Mouse (Mus musculus): ENCODE measurements around the gene Nomo1. TPM values are rescaled to one million over a fixed set of nuclear protein-coding genes. Genes with fewer than 3 reads are reported as not detected.

Nomo1 gene
- polyA plus RNA-seq, 1 experiment from 2014 or later: 29.3 TPM

DNA sequence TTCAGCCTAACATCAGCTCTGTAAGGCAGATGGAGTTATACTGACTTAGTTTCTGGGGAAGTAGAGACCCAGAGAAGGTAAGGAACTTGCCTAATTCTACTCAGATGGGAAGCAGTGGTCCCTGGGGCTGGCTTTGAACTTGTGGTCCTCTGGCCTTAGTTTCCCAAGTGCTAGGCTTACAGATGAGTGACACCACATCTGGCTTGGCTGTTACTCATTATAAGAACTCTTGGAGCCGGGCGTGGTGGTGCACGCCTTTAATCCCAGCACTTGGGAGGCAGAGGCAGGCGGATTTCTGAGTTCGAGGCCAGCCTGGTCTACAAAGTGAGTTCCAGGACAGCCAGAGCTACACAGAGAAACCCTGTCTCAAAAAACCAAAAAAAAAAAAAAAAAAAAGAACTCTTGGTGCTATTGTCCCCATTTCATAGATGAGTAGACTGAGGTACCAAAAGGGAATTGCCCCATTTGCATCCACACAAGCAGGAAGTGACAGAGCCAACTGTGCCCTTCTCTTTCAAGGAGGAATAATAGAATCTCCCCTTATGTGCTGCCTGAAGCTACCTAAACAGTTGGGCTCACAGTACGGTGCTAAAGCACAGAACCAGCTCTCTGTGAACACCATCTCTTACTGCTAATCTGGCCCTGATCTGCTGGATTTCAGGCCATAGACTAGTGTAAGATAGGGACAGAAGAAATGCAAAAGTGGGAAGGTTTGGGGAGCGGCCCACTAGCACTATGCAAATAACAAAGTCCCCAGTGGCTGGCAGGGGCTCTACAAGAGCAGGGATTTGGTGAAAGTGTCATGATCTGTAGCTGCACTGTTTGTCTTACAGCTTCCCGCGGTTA lies 4.0 kb upstream of the Nomo1 start:
- no peak for DNase-seq (ENCODE audit: low spot score)
- Histone ChIP-seq H3K27ac (0 out of 2 replicates have a peak overlapping the region, but pooled peaks have one; percentile 67), H3K27me3 (ENCODE audit: insufficient read depth, poor library complexity, severe bottlenecking) (no peaks in the 10 kb centered on the region), H3K4me3 (peak overlapping the region; percentile 14), H3K9me3 (no peaks in the 10 kb centered on the region), H3K36me3 (no peaks in the 10 kb centered on the region), H3K4me1 (replicated peaks) (peaks cover 21% of the 10 kb centered on the region)
- 65% methylated on average over 9 of the region's 9 CpGs for WGBS

DNA sequence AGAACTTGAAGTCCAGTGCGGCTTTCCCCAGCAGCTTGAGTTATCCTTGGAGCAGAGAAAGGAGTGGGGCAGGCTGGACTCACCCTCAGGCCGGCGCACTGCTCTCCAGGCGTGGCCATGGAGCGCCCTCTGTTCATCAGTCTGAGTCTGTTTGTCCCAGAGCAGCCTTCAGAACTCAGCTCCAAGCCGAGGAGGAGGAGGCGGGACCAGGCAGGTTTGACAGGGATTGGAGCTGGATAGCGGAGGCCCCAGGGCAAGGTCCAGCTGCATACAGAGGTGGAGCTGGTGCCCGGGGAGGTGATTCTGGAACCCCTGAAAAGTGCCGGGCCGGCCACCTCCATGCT lies 3.4 kb upstream of the Nomo1 start, which contains the start of gene Abcc6:
Gene Abcc6, minus strand, starts transcription at position 158 of the 344 bp plus-strand sequence.
- Histone ChIP-seq H3K9me3 (no peaks in the 10 kb centered on the region), H3K4me3 (peak within 1 kb of the TSS; percentile 14), H3K36me3 (no peaks in the 10 kb centered on the region), H3K4me1 (replicated peaks) (peaks cover 27% of the 10 kb centered on the region), H3K27ac (peak within 1 kb of the TSS; percentile 67; the same call in 1 of the 2 replicates), H3K27me3 (ENCODE audit: insufficient read depth, poor library complexity, severe bottlenecking) (no peaks in the 10 kb centered on the region)
- peak; percentile 34 for DNase-seq (ENCODE audit: low spot score)
- 9% methylated on average over 11 of the region's 11 CpGs for WGBS

DNA sequence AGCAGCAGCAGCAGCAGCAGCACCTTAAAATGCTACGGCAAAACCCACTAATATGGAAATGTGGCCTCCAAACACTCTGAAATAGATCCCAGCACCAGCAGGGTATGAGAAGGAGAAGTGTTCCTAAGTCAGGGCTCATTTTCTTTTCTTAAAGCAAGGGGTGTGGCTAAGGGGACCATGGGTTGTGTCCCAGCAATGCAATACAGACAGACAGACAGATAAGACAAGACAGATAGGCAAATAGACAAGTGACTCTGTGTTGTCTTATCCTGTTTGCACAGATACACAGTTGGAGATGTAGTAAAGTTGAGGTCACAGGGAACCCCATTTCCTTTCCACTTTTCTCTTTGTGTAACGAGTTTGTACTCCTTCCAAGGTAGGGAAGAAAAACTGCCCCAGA lies 2.4 kb upstream of the Nomo1 start:
- no peaks in the 10 kb centered on the region for H3K27me3 ChIP-seq (ENCODE audit: insufficient read depth, poor library complexity, severe bottlenecking)
- DNase-seq (ENCODE audit: low spot score): no peak
- no peaks in the 10 kb centered on the region for H3K9me3 ChIP-seq
- no peak overlapping the region for H3K27ac ChIP-seq
- no peak overlapping the region for H3K4me3 ChIP-seq
- 86% methylated on average over 2 of the region's 2 CpGs for WGBS
- no peaks in the 10 kb centered on the region for H3K36me3 ChIP-seq
- peaks cover 27% of the 10 kb centered on the region for H3K4me1 ChIP-seq (replicated peaks)

DNA sequence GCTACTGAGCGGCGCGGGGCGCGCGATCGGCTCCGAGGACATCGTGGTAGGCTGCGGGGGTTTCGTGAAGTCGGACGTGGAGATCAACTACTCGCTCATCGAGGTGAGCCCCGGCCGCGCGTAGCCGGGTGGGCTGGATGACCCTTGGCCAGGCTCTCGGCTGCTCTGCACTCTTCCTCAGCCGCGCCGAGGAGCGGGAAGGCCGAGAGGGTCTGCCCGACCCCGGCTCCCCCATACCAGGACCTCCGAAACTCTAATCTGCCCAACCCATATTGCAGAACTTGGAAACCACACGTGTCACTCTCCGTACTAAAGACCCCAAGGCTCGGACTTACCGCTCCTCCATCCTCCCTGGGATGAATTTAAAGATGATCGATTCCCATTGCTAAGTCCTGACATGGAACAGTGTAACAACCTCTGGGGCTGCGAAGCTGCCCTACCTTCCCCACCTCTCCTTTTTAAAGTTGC lies 406 bp downstream of the Nomo1 start:
- Histone ChIP-seq H3K9me3 (no peaks in the 10 kb centered on the region), H3K27ac (peak overlapping the region; percentile 84)
- under 1% methylated on average over 35 of the region's 35 CpGs for whole genome bisulfite sequencing

DNA sequence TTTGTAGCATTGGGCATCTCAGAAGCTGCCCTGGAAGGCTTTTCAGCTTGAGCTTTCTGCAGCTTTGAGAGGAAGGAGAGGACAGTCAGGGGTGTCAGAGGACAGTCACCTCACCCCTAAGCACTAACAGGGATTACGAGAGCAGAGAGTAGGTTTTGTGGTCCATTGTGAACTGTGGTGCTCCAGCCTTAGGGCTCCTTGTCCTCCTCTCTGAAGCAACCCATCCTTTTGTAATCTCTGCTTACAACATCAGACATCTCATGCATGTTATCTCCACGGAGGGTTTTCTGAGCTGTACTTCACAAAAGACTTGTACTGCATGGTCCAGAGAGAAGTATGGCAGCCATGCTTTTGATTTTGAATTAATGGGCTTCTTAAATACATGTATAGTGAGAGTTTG lies 1.5 kb downstream of the Nomo1 start:
- 79% methylated on average over 2 of the region's 2 CpGs for WGBS
- peak overlapping the region; percentile 66 for H3K4me3 ChIP-seq

More for the DNA sequence above, 406 bp downstream of the Nomo1 start:
- no peaks in the 10 kb centered on the region for H3K27me3 ChIP-seq (ENCODE audit: insufficient read depth, poor library complexity, severe bottlenecking)
- DNase-seq (ENCODE audit: low spot score): no peak
- H3K4me3 ChIP-seq: peak overlapping the region; percentile 66
- H3K4me1 ChIP-seq (replicated peaks): peaks cover 27% of the 10 kb centered on the region
- H3K36me3 ChIP-seq: peaks cover 16% of the 10 kb centered on the region

DNA sequence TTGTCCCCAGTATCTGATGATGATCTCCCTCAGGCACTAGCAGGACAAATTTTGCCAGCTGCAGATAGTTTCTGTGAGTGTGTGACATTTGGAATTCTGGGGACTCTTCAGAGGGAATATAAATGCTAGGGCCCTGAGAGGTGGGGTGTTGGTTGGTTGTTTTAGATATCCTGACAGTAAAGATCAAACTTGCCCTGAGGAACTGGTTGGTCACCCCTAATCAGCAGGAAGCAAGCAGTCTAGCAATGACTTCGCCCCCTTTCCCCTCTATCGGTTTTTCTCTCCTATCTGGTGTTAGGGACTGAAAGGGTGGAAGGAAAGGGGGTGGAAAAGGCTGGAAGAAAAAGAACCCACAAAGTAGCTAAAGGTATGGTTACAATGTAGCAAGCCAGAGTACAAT lies 2.0 kb downstream of the Nomo1 start:
- no peak for DNase-seq (ENCODE audit: low spot score)
- Histone ChIP-seq H3K4me1 (replicated peaks) (peaks cover 19% of the 10 kb centered on the region), H3K4me3 (no peak overlapping the region), H3K9me3 (no peaks in the 10 kb centered on the region), H3K27me3 (ENCODE audit: insufficient read depth, poor library complexity, severe bottlenecking) (no peaks in the 10 kb centered on the region), H3K27ac (no peak overlapping the region), H3K36me3 (peaks cover 31% of the 10 kb centered on the region)
- 89% methylated on average over 2 of the region's 2 CpGs for WGBS

More for the DNA sequence above, 1.5 kb downstream of the Nomo1 start:
- H3K27me3 ChIP-seq (ENCODE audit: insufficient read depth, poor library complexity, severe bottlenecking): no peaks in the 10 kb centered on the region
- no peak for DNase-seq (ENCODE audit: low spot score)
- no peak overlapping the region for H3K27ac ChIP-seq
- peaks cover 26% of the 10 kb centered on the region for H3K36me3 ChIP-seq
- H3K9me3 ChIP-seq: no peaks in the 10 kb centered on the region
- H3K4me1 ChIP-seq (replicated peaks): peaks cover 24% of the 10 kb centered on the region

DNA sequence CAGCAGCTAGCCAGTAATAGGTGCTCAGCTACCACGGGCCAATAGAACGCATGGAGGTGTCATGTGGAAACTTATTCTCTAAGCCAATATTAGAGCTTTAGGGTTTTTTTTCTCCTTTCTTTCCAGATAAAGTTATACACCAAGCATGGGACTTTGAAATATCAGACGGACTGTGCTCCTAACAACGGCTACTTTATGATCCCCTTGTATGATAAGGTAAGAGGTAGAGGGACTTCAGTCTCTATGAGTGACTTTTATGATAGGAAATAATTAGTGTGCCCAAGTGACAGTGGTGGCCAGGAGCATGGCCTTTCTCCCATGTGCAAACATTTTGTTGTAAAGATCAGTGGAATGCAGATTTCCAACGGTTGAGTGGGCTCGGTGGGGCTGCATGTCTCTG lies 3.9 kb downstream of the Nomo1 start:
- 95% methylated on average over 6 of the region's 6 CpGs for WGBS
- no peaks in the 10 kb centered on the region for H3K9me3 ChIP-seq
- no peak for DNase-seq (ENCODE audit: low spot score)

DNA sequence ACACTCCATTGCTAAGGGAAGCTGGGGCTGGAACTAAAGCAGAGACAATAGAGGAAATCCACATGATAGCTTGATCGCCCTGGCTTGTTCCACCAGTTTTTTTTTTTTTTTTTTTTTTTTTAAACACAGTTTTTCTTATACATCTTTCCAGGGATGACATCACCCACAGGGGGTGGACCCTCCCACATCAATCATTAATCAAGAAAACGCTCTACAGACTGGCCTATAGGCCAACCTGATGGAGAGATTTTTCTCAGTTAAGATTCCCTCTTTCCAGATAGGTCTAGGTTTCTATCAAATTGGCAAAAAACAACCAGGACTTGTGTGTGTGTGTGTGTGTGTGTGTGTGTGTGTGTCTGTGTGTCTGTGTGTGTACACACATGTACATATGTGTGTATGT lies 6.4 kb downstream of the Nomo1 start:
- DNase-seq (ENCODE audit: low spot score): no peak
- Histone ChIP-seq H3K27me3 (ENCODE audit: insufficient read depth, poor library complexity, severe bottlenecking) (no peaks in the 10 kb centered on the region), H3K9me3 (no peaks in the 10 kb centered on the region), H3K27ac (no peak overlapping the region), H3K4me1 (replicated peaks) (peaks cover 2% of the 10 kb centered on the region), H3K36me3 (peaks cover 75% of the 10 kb centered on the region), H3K4me3 (no peak overlapping the region)
- WGBS: 80% methylated on average over 2 of the region's 2 CpGs

More for the DNA sequence above, 3.9 kb downstream of the Nomo1 start:
- no peak overlapping the region for H3K27ac ChIP-seq
- H3K36me3 ChIP-seq: peaks cover 51% of the 10 kb centered on the region
- H3K4me1 ChIP-seq (replicated peaks): peaks cover 19% of the 10 kb centered on the region
- no peaks in the 10 kb centered on the region for H3K27me3 ChIP-seq (ENCODE audit: insufficient read depth, poor library complexity, severe bottlenecking)
- H3K4me3 ChIP-seq: no peak overlapping the region

DNA sequence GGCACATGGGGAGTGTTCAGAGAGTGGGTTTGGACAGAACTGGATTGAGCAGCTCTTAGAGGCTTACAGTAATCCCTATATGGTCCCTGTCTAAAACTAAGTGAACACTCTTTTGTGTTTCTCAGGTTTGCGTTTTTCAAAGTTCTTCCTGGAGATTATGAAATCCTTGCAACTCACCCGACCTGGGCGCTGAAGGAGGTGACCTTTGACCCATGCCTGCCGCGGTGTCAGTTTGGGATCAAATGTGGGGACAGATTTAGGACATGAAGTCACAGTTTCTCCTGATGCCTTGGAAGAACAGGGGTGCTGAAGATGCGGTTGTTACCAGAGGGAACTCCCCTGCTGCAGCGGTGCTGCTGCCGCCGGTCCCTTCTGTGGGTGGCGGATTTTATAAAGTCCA lies 10.6 kb downstream of the Nomo1 start:
- Histone ChIP-seq H3K36me3 (peaks cover 93% of the 10 kb centered on the region), H3K4me3 (no peak overlapping the region)
- 91% methylated on average over 10 of the region's 10 CpGs for WGBS

DNA sequence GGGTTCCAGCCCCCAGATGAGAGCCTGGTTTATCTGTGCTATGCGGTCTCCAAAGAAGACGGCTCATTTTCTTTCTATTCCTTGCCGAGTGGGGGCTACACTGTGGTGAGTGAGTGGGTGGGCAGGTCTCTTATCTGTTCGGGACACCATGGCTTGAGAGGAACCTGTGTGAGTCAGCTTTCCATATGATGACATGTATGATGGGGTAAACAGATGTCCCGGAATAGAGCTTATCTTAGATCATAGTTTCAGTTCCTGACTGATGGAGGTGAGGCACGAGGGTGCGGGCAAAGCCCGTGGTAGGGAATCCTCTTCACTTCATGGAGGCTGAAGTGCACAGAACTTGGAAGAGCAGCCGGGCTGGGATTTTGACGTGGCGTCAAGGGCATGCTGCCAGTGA lies 12.4 kb downstream of the Nomo1 start:
- H3K4me1 ChIP-seq (replicated peaks): peaks cover 6% of the 10 kb centered on the region; the same call in 1 of the 2 replicates
- no peak for DNase-seq (ENCODE audit: low spot score)
- no peaks in the 10 kb centered on the region for H3K27me3 ChIP-seq (ENCODE audit: insufficient read depth, poor library complexity, severe bottlenecking)
- H3K4me3 ChIP-seq: no peak overlapping the region
- 95% methylated on average over 11 of the region's 11 CpGs for WGBS
- H3K27ac ChIP-seq: no peak overlapping the region
- H3K9me3 ChIP-seq: no peaks in the 10 kb centered on the region
- peaks cover 91% of the 10 kb centered on the region for H3K36me3 ChIP-seq

More for the DNA sequence above, 10.6 kb downstream of the Nomo1 start:
- Histone ChIP-seq H3K27me3 (ENCODE audit: insufficient read depth, poor library complexity, severe bottlenecking) (no peaks in the 10 kb centered on the region), H3K27ac (no peak overlapping the region), H3K9me3 (no peaks in the 10 kb centered on the region), H3K4me1 (replicated peaks) (no peaks in the 10 kb centered on the region)
- no peak for DNase-seq (ENCODE audit: low spot score)

DNA sequence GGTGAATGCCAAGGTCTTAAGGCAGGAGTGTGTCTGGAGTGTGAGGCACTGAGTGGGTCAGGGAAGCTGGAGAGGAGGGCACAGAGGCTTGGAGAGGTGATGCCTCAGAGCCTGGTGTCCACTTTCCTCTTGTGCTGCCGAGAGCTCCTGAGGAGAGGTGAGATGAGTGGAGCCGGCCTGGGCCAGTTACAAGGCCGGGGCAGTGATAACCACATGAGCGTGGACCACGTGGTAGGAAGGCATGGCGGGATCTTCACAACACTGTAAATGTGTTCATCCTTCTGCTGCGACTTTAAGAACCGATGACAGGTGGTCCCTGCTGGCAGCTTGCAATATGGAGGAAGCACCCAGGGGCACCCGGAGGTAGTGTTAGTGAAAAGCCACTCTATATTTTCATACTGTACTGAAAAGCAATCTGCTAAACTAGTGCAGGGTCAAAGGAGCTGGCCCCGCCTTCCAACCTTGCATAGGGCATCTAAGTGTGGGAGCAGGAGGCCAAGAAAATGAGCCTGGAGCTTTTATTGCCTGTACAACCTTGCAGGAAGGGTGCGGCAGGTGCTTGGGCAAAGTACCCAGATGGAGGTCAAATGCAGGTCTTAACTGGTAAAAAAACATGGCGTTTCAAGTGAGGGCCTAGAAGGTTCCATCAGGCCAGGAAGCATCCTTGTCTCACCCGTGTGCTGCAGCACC lies 14.5 kb downstream of the Nomo1 start:
- peaks cover 6% of the 10 kb centered on the region; the same call in 1 of the 2 replicates for H3K4me1 ChIP-seq (replicated peaks)
- H3K4me3 ChIP-seq: no peak overlapping the region
- H3K27me3 ChIP-seq (ENCODE audit: insufficient read depth, poor library complexity, severe bottlenecking): no peaks in the 10 kb centered on the region
- WGBS: 93% methylated on average over 13 of the region's 13 CpGs
- H3K36me3 ChIP-seq: peaks cover 88% of the 10 kb centered on the region
- DNase-seq (ENCODE audit: low spot score): no peak
- H3K9me3 ChIP-seq: no peaks in the 10 kb centered on the region
- H3K27ac ChIP-seq: no peak overlapping the region

DNA sequence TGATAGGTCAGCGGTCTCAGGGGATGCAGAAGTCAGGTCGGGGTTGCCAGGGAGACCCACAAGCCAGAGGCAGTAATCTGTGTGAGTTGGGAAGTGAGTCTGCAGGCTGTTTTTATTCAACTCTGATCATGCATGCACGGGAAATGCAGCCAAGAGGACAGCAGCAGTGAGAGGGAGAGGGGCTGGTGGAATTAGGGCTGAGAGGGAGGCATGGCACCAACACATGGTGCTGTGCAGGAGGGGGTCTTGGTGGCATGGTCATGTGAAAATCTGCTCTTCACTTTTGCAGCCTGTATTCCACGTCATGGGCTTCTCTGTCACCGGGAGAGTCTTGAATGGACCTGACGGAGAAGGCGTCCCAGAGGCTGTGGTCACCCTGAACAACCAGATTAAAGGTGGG lies 16.5 kb downstream of the Nomo1 start:
- Histone ChIP-seq H3K36me3 (peaks cover 88% of the 10 kb centered on the region), H3K4me3 (no peak overlapping the region), H3K9me3 (no peaks in the 10 kb centered on the region), H3K27me3 (ENCODE audit: insufficient read depth, poor library complexity, severe bottlenecking) (no peaks in the 10 kb centered on the region), H3K27ac (no peak overlapping the region), H3K4me1 (replicated peaks) (peaks cover 6% of the 10 kb centered on the region; the same call in 1 of the 2 replicates)
- no peak for DNase-seq (ENCODE audit: low spot score)
- 74% methylated on average over 7 of the region's 7 CpGs for WGBS

Data from hindbrain, embryonic 10.5 days (tissue).